Mouse (Mus musculus) CH12.LX (cell line): ENCODE results near the gene Gls2. TPM values are rescaled to one million over a fixed set of nuclear protein-coding genes. Genes with fewer than 3 reads are reported as not detected.

ENCODE experiments used
- DNase-seq: peaks from one replicate; pipeline ENCODE4 v3.0.0-alpha.2; 2013; ENCODE audit errors: extremely low read depth
- H3K27ac ChIP-seq: 2 replicates; pipeline ENCODE4 v1.5.1; 2012; ENCODE audit warnings: low read depth, mild to moderate bottlenecking, control low read depth, moderate library complexity; ENCODE audit not compliant: insufficient read depth
- H3K27me3 ChIP-seq: replicated peaks from 2 replicates; pipeline ENCODE3; 2012; ENCODE audit warnings: inconsistent platforms
- H3K36me3 ChIP-seq, 2 experiments: replicated peaks in 1 of 2; 2 replicates each; pipeline versions ENCODE3 to v1.6.1; 2012; ENCODE audit warnings: inconsistent platforms in 1 of 2, low read length in 1 of 2, mild to moderate bottlenecking in 1 of 2, mixed read lengths in 1 of 2, moderate library complexity in 1 of 2; ENCODE audit not compliant: control insufficient read depth in 1 of 2, insufficient read depth in 1 of 2
- H3K4me1 ChIP-seq, 2 experiments: 2 replicates each; pipeline ENCODE4 v1.6.1; 2012; ENCODE audit warnings: inconsistent platforms in 1 of 2, moderate library complexity in 1 of 2; ENCODE audit not compliant: insufficient read depth in 2 of 2, control insufficient read depth in 1 of 2
- H3K4me2 ChIP-seq: 2 replicates; pipeline ENCODE4 v1.6.1; 2012; ENCODE audit warnings: low read depth, mild to moderate bottlenecking, control low read depth; ENCODE audit not compliant: poor library complexity, insufficient read depth, severe bottlenecking
- H3K4me3 ChIP-seq, 3 experiments: fragments of 150-350 bp in 1 of 3; sonication (generic) in 1 of 3; replicated peaks in 1 of 3; 2 replicates each; pipeline versions ENCODE3 to v1.5.1; 2011 to 2012; ENCODE audit warnings: low read depth in 2 of 3, low read length in 2 of 3, mild to moderate bottlenecking in 2 of 3, moderate library complexity in 2 of 3, control low read depth in 1 of 3, improper control_type of control experiment in 1 of 3, inconsistent platforms in 1 of 3, mixed read lengths in 1 of 3; ENCODE audit not compliant: poor library complexity in 1 of 3
- H3K79me2 ChIP-seq: replicated peaks from 2 replicates; pipeline ENCODE4 v1.6.1; 2012; ENCODE audit warnings: mild to moderate bottlenecking, moderate library complexity; ENCODE audit not compliant: control insufficient read depth, poor library complexity, insufficient read depth, severe bottlenecking; ENCODE audit errors: extremely low read depth
- H3K9ac ChIP-seq: 2 replicates; pipeline ENCODE4 v1.6.1; 2012; ENCODE audit warnings: low read depth, mild to moderate bottlenecking, control low read depth, moderate library complexity; ENCODE audit not compliant: insufficient read depth
- H3K9me3 ChIP-seq: replicated peaks from 2 replicates; pipeline ENCODE3; 2012; ENCODE audit warnings: low read length, inconsistent platforms, mixed read lengths
- CHD1 ChIP-seq: IDR thresholded peaks from 2 replicates; pipeline ENCODE4 v1.6.1; 2012; ENCODE audit warnings: low read depth, low read length, improper control_type of control experiment, inconsistent platforms
- E2F4 ChIP-seq: IDR thresholded peaks from 2 replicates; pipeline ENCODE4 v1.6.1; 2011; ENCODE audit warnings: low read depth, low read length, improper control_type of control experiment; ENCODE audit not compliant: insufficient replicate concordance
- ELF1 ChIP-seq: IDR thresholded peaks from 2 replicates; pipeline ENCODE4 v1.6.1; 2014; ENCODE audit warnings: low read depth, mild to moderate bottlenecking, inconsistent platforms, low read length, improper control_type of control experiment
- EP300 ChIP-seq: IDR thresholded peaks from 2 replicates; pipeline ENCODE4 v1.6.1; 2011; ENCODE audit warnings: low read length, improper control_type of control experiment
- ETS1 ChIP-seq: conservative IDR thresholded peaks from 2 replicates; pipeline ENCODE4 v1.6.1; 2012; ENCODE audit warnings: low read depth, mild to moderate bottlenecking, inconsistent platforms, low read length, improper control_type of control experiment, moderate library complexity
- GABPA ChIP-seq: IDR thresholded peaks from 2 replicates; pipeline ENCODE4 v1.6.1; 2012; ENCODE audit warnings: low read depth, low read length, improper control_type of control experiment, inconsistent platforms; ENCODE audit not compliant: insufficient replicate concordance
- HCFC1 ChIP-seq: IDR thresholded peaks from 2 replicates; pipeline ENCODE4 v1.6.1; 2012; ENCODE audit warnings: low read depth, mild to moderate bottlenecking, inconsistent platforms, low read length, improper control_type of control experiment
- IRF4 ChIP-seq: IDR thresholded peaks from 2 replicates; pipeline ENCODE4 v1.6.1; 2014; ENCODE audit warnings: low read depth, mild to moderate bottlenecking, inconsistent platforms, low read length, improper control_type of control experiment
- JUND ChIP-seq: conservative IDR thresholded peaks from 2 replicates; pipeline ENCODE4 v1.6.1; 2011; ENCODE audit warnings: low read depth, low read length, improper control_type of control experiment
- MEF2A ChIP-seq: IDR thresholded peaks from 2 replicates; pipeline ENCODE4 v1.6.1; 2014; ENCODE audit warnings: low read depth, mild to moderate bottlenecking, inconsistent platforms, low read length, improper control_type of control experiment, borderline replicate concordance
- NELFE ChIP-seq: IDR thresholded peaks from 2 replicates; pipeline ENCODE4 v1.6.1; 2011; ENCODE audit warnings: low read depth, low read length, improper control_type of control experiment
- SIN3A ChIP-seq: IDR thresholded peaks from 2 replicates; pipeline ENCODE4 v1.6.1; 2012; ENCODE audit warnings: low read length, improper control_type of control experiment, inconsistent platforms
- TCF12 ChIP-seq: IDR thresholded peaks from 2 replicates; pipeline ENCODE4 v1.6.1; 2014; ENCODE audit warnings: low read depth, mild to moderate bottlenecking, inconsistent platforms, low read length, improper control_type of control experiment
- UBTF ChIP-seq: IDR thresholded peaks from 2 replicates; pipeline ENCODE4 v1.6.1; 2012; ENCODE audit warnings: low read depth, mild to moderate bottlenecking, inconsistent platforms, low read length, improper control_type of control experiment, moderate library complexity
- ZC3H11A ChIP-seq: IDR thresholded peaks from 2 replicates; pipeline ENCODE4 v1.6.1; 2012; ENCODE audit warnings: low read depth, mild to moderate bottlenecking, inconsistent platforms, low read length, improper control_type of control experiment
- ZKSCAN1 ChIP-seq: IDR thresholded peaks from 2 replicates; pipeline ENCODE4 v1.6.1; 2012; ENCODE audit warnings: low read depth, inconsistent platforms, low read length, improper control_type of control experiment, borderline replicate concordance
- ZMIZ1 ChIP-seq: IDR thresholded peaks from 2 replicates; pipeline ENCODE4 v1.6.1; 2012; ENCODE audit warnings: low read depth, mild to moderate bottlenecking, inconsistent platforms, low read length, improper control_type of control experiment
- ZNF384 ChIP-seq: IDR thresholded peaks from 2 replicates; pipeline ENCODE4 v1.6.1; 2012; ENCODE audit warnings: low read depth, low read length, improper control_type of control experiment, inconsistent platforms
- dilution Hi-C: fragments of 300-500 bp; cut with MboI; formaldehyde crosslinking; loops from 2 replicates; pipeline ENCODE4 v1.14.3; 2020; ENCODE audit warnings: low sequenced_read_pairs; ENCODE audit not compliant: extremely low pct_unique_long_range_greater_than_20kb, extremely low pct_ligation_motif_present
- in situ Hi-C: fragments of 300-500 bp; cut with MboI; formaldehyde crosslinking; loops from 3 replicates; pipeline ENCODE4 v1.14.3; 2019; ENCODE audit warnings: low sequenced_read_pairs, low pct_ligation_motif_present, low pct_unique_long_range_greater_than_20kb, mixed read lengths
- polyA plus RNA-seq: library from polyadenylated mRNA; unstranded; fragments of >175 nt; gene quantifications from 2 replicates; pipeline ENCODE4 v1.2.1, GENCODE M21; 2012; ENCODE audit warnings: low read depth; ENCODE audit not compliant: insufficient read length
- total RNA-seq, 2 experiments: library from RNA; depleted of rRNA; stranded (reverse); fragments of 300-350 nt in 1 of 2; fragments of >200 nt in 1 of 2; gene quantifications; 2 replicates each; pipeline ENCODE4 v1.2.3; 2012 to 2014

Gene Gls2
- total and polyA plus RNA-seq, 3 experiments, result 0.86 to 2.2 (median 1.9) TPM

DNA sequence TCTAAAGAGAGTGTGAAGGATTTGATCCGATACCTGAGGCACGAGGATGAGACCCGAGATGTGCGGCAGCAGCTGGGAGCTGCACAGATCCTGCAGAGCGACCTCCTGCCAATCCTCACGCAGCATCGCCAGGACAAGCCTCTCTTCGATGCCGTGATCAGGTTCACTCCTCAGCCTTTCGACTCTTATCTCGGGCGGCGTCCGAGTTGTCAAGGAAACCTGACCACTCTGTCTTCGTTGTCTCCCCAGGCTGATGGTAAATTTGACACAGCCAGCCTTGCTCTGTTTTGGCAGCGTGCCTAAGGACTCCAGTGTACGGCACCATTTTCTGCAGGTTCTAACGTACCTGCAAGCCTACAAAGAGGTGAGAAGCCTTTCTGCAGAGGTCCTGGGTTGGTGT is 45.9 kb downstream of the Gls2 start:
- H3K4me3 ChIP-seq, result no peak overlapping the region
- dilution Hi-C loops, result no loop called here
- in situ Hi-C loops, result no loop called here
- H3K9ac ChIP-seq, result no peak overlapping the region
- H3K4me1 ChIP-seq, result peaks cover 0 to 8% of the 10 kb centered on the region in 2 experiments; a peak in 1 of 4 replicates
- H3K36me3 ChIP-seq, result peaks cover 43 to 81% of the 10 kb centered on the region in 2 experiments
- no peak overlapping the region for H3K27ac ChIP-seq
- H3K27me3 ChIP-seq, result no peaks in the 10 kb centered on the region
- H3K4me2 ChIP-seq, result no peak overlapping the region
- no peak for DNase-seq
- TF ChIP-seq ZKSCAN1 (no peak), MEF2A (no peak), SIN3A (no peak), E2F4 (no peak), ZMIZ1 (no peak), EP300 (no peak)
- no peaks in the 10 kb centered on the region for H3K9me3 ChIP-seq
- H3K79me2 ChIP-seq, result no peaks in the 10 kb centered on the region; the same call in none of the 2 replicates

- no peaks in the 10 kb centered on the region for H3K9me3 ChIP-seq
- H3K79me2 ChIP-seq, result no peaks in the 10 kb centered on the region
- peaks cover 71 to 92% of the 10 kb centered on the region in 2 experiments for H3K36me3 ChIP-seq
- no peak overlapping the region for H3K4me2 ChIP-seq
- no peak for TF ChIP-seq SIN3A
- no peak for TF ChIP-seq ZKSCAN1
- TF ChIP-seq TCF12, result no peak
- TF ChIP-seq JUND, result no peak
- no peak for TF ChIP-seq ELF1
- no peak for TF ChIP-seq HCFC1
- no peak for TF ChIP-seq IRF4
- TF ChIP-seq NELFE, result no peak
- no peak for TF ChIP-seq GABPA
- no peak for TF ChIP-seq EP300
- no peak for TF ChIP-seq ZC3H11A
- no peak for TF ChIP-seq E2F4
- no peak for TF ChIP-seq ZMIZ1
- no peak for TF ChIP-seq ETS1
- no peak for TF ChIP-seq ZNF384
- no peak for TF ChIP-seq CHD1
- TF ChIP-seq UBTF, result no peak
- no peaks in the 10 kb centered on the region for H3K4me1 ChIP-seq
- no peak for DNase-seq
- no peak overlapping the region for H3K4me3 ChIP-seq
- in situ Hi-C loops, result no loop called here
- dilution Hi-C loops, result no loop called here
- H3K27ac ChIP-seq, result no peak overlapping the region
- no peaks in the 10 kb centered on the region for H3K27me3 ChIP-seq
- H3K9ac ChIP-seq, result no peak overlapping the region
Observed at GRCm38 (mm10) chr10:128243252-128243651, 49.0 kb downstream of the Gls2 start.
